Mouse (Mus musculus) inflammation-experienced regulatory T-cells (primary cell): ENCODE results near the gene Rfng. TPM values are rescaled to one million over a fixed set of nuclear protein-coding genes. Genes with fewer than 3 reads are reported as not detected.

Source experiments
- polyA plus RNA-seq, 2 experiments: library from polyadenylated mRNA; unstranded; fragments of 100-300 nt; shearing (Covaris generic); gene quantifications; one replicate each; pipeline ENCODE4 v1.2.1; 2017

Gene Rfng
- 10 to 100 TPM; 34.6 to 49.4 TPM for polyA plus RNA-seq

DNA sequence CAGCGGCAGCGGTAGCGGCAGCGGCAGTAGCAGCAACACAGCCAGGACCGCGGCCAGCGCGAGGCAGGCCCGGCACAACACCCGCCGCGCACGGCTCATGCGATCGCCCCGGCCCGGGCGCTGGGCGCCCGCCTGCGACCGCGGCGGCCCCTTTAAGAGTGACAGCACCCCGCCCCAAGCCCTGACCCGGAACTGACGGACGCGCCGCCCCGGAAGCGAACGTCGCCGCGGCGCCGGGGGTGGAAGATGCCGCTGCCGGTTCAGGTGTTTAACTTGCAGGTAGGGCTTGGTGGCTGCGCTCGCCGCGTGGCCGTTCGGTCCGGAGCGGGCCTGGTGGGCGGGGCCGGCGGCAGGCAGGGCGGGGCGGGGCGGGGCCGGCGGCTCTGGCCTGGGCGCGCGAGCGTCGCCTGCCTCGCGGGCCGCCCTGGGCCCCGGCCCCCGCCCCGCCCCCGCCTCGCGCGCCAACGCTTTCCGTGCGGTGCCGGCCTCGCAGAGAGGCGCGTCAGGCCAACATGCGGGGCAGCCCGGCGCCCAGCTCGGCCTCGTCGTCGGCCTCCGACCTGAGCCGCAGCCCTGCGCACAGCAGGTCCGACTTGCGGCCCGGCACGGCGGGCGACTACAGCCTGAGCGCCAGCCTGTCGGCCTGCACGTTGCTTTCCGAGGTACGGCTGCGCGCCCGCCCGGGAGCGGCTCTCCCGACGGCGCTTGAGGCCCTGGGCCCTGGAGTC, at the start of gene Rfng, which contains the start of gene Gps1:
Rfng (minus strand) TSS at position 144 of the 728 bp plus-strand sequence.
Gps1 (plus strand) TSS at position 209 of the 728 bp plus-strand sequence.

DNA sequence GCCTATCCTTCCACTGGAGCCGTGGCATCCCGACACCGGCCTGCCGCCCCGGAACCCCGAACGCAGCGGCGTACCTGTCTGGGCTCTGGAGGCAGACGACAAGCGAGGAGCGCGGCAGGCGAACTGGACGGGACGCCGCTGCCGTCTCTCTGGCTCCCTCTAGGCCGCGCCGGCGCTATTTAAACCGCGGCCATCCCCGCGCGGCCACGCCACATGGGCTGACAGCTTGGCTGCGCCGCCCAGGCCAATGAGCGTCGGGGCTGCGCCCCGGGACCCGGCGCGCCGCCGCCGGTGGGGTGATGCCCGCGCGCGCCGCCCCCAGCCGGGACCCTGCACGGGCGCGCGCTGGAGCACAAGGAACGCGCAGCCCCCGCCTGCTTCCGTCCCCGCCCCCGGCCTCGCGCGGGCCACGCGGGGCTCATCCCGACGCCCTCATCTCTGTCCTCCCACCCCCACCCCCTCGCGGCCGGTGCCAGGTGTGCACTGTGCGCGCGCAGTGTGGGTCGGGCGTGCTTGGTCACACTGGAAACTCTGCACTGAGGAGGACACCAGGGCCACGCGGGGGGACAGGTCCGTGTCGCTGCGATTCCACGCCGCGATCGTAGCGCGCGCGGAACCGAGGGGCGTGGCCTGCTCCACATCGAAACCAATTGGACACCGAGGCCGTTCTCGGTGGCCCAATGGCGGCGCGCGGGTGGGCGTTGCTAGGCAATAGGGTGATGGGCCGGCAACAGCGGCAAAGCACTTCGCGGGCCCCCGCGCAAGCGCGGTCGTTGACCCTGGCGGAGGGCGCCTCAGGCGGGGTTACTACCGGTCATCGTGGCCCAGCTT, 40.2 kb upstream of the Rfng start, which contains the start of gene Fasn:
Fasn (minus strand) TSS at position 592 of the 831 bp plus-strand sequence.

DNA sequence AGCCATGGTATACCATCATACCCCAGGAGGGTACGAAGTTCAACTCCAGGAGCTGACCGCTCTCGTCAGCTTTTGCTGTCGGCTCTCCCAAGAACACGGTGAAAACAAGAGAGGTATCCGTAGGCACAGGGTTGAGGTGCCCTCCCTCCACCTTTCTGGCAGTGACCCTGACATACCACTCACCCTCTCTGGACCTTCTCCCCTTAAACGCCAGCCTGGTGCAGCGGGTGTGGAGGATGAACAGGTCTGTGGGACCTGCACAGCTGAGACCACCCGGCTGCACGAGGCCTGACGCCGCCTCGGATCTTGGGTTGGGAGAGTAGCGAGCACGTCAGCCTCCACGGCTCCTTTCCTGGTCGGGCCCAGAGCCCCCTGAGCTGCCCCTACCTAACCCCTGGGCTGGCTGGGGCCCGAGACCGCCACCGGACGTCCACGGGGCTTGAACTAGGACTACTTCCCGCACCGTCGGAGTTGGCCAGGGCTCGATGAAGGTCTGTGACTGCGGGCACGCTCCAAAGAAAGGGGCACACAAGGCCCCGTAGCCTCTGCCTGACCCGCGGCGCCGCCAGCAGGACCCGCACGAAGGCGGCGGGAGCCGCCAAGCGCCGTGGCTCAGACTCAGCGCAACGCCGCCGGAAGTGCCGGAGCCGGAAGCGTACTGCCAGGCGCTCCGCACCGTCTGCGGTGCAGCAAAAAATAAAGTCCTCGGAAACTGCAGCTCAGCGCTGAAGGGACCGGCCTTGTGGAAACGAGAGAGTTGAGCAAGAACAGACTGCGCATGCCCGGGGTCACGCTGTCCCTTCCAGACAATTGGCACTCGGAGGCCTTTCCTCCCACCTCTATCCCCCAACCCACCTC, 12.0 kb upstream of the Rfng start, which contains the start of gene Dus1l:
Dus1l (minus strand) TSS at position 648 of the 858 bp plus-strand sequence.

DNA sequence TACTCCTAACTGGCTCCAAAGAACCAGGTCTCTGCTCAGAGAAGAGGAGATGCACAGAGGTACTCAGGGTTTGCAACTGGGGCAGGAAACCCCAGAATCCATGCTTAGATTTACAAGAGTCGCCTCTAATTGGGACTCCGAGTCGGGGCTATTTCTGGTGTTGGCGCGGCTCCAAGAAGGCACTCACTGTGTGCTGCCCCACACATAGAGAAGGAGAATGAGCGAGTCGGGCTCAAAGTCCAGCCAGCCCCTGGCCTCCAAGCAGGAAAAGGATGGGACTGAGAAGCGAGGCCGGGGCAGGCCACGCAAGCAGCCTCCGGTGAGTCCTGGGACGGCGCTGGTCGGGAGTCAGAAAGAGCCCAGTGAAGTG, 21.4 kb downstream of the Rfng start, which contains the start of gene Hmga1b:
Hmga1b (plus strand) TSS at position 123 of the 370 bp plus-strand sequence.

DNA sequence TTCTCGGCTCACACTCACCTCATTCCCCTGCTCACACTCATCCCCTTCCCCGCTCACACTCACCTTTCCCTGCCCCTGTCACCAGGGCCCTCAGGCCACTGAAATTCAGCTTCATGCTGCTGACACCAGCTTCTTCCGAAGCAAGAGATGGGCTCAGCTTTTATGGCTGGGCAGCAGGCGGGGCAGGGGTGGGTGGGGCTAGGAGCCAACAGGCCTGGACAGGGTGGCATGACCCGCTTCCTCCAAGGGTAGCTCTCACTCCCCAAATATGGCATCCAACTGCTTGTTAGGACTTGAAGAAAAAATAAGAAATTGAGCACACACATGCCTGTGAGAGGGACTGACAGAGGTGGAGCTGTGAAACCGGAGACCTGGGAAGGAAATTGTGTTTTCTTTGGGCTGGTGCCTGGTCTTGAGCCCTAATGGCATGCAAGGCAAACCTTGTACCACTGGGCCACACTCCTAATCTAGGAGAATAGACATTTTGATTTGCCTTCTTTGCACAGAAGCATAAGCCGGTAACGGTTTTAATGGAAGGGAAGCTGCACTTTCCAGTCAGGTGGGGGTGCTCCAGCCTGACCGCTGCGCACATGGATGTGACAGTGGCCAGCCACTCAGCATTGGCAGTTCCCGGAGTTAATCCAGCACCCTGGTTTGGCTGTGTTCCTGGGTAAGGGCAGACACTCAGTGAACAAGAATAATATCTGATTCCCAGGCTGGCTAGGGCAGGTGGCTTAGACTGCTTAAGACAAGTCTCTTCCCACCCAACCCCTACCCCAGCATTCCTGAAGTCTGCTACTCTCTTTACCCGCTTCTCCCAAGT, 51.9 kb downstream of the Rfng start, which contains the start of gene Cbr2:
Cbr2 (minus strand) TSS at position 257 of the 823 bp plus-strand sequence.

Other genes starting within 250 kb of the Rfng start
- 100 to 1,000 TPM; 111 to 150 TPM for gene Mcrip1, start 234.5 kb downstream of the Rfng start, polyA plus RNA-seq
- gene Ppp1r27, start 233.1 kb downstream of the Rfng start, polyA plus RNA-seq = 1 to 10 TPM in 1 of 2 experiments, under 1 TPM in 1; 0.63 to 1.8 TPM
- 100 to 1,000 TPM; 247 to 254 TPM for gene P4hb, start 211.0 kb downstream of the Rfng start, polyA plus RNA-seq
- 100 to 1,000 TPM; 707 to 884 TPM for gene Arhgdia, start 202.6 kb downstream of the Rfng start, polyA plus RNA-seq
- gene Alyref, start 185.8 kb downstream of the Rfng start, polyA plus RNA-seq = 100 to 1,000 TPM; 253 to 299 TPM
- 100 to 1,000 TPM; 116 to 144 TPM for gene Anapc11, start 185.8 kb downstream of the Rfng start, polyA plus RNA-seq
- gene Npb, start 175.7 kb downstream of the Rfng start, polyA plus RNA-seq = 1 to 10 TPM in 1 of 2 experiments, not detected in 1; 1.0 TPM
- 100 to 1,000 TPM; 142 to 194 TPM for gene Pcyt2, start 166.3 kb downstream of the Rfng start, polyA plus RNA-seq
- 100 to 1,000 TPM; 275 to 320 TPM for gene Sirt7, start 159.0 kb downstream of the Rfng start, polyA plus RNA-seq
- 10 to 100 TPM; 22.8 to 25.0 TPM for gene Mafg, start 150.6 kb downstream of the Rfng start, polyA plus RNA-seq
- gene Pycr1, start 140.4 kb downstream of the Rfng start, polyA plus RNA-seq = 1 to 10 TPM in 1 of 2 experiments, under 1 TPM in 1; 0.43 to 3.8 TPM
- gene Myadml2, start 136.0 kb downstream of the Rfng start, polyA plus RNA-seq = under 1 TPM; 0.38 to 0.75 TPM
- gene Notum, start 123.0 kb downstream of the Rfng start, polyA plus RNA-seq = under 1 TPM; 0.11 to 0.97 TPM
- gene Aspscr1, start 111.2 kb downstream of the Rfng start, polyA plus RNA-seq = 100 to 1,000 TPM; 142 to 153 TPM
- gene Cenpx, start 70.5 kb downstream of the Rfng start, polyA plus RNA-seq = 100 to 1,000 TPM; 111 to 157 TPM
- 10 to 100 TPM; 64.1 to 74.7 TPM for gene Lrrc45, start 70.3 kb downstream of the Rfng start, polyA plus RNA-seq
- gene Rac3, start 62.7 kb downstream of the Rfng start, polyA plus RNA-seq = 1 to 10 TPM in 1 of 2 experiments, under 1 TPM in 1; 0.87 to 1.8 TPM
- 10 to 100 TPM in 1 of 2 experiments, 1 to 10 TPM in 1; 7.4 to 23.4 TPM for gene Dcxr, start 56.9 kb downstream of the Rfng start, polyA plus RNA-seq
- not detected for gene Cbr2, start 52.1 kb downstream of the Rfng start, polyA plus RNA-seq
- 10 to 100 TPM; 27.2 to 28.0 TPM for gene Hmga1b, start 21.4 kb downstream of the Rfng start, polyA plus RNA-seq
- gene Gps1, start 65 bp upstream of the Rfng start, polyA plus RNA-seq = 100 to 1,000 TPM; 160 to 176 TPM
- 10 to 100 TPM; 76.1 to 76.4 TPM for gene Dus1l, start 12.2 kb upstream of the Rfng start, polyA plus RNA-seq
- gene Fasn, start 40.3 kb upstream of the Rfng start, polyA plus RNA-seq = 10 to 100 TPM; 43.4 to 45.6 TPM
- 1 to 10 TPM in 1 of 2 experiments, under 1 TPM in 1; 0.48 to 1.1 TPM for gene Ccdc57, start 148.7 kb upstream of the Rfng start, polyA plus RNA-seq
- 1 to 10 TPM; 4.9 to 9.9 TPM for gene Slc16a3, start 164.3 kb upstream of the Rfng start, polyA plus RNA-seq
- gene Csnk1d, start 207.1 kb upstream of the Rfng start, polyA plus RNA-seq = 100 to 1,000 TPM; 149 TPM